Mouse (Mus musculus) stomach, embryonic 15.5 days (tissue): ENCODE data around the gene Por. TPM values are rescaled to one million over a fixed set of nuclear protein-coding genes. Genes with fewer than 3 reads are reported as not detected.

Experiments
- ATAC-seq: fragments of 200-750 bp; cut with Nextera tagmentation; 2 replicates; pipeline ENCODE4 v1.8.0; 2017; ENCODE audit warnings: low read depth, moderate number of reproducible peaks, moderate TSS enrichment; ENCODE audit not compliant: insufficient read depth, low FRiP score
- H3K27ac ChIP-seq: fragments of 300-500 bp; sonication (generic); 2 replicates; pipeline ENCODE4 v1.5.1; 2015; ENCODE audit warnings: mild to moderate bottlenecking, inconsistent platforms
- H3K27me3 ChIP-seq: fragments of 300-500 bp; sonication (generic); replicated peaks from 2 replicates; pipeline ENCODE4 v1.6.1; 2015; ENCODE audit warnings: inconsistent platforms
- H3K36me3 ChIP-seq: fragments of 300-500 bp; sonication (generic); 2 replicates; pipeline ENCODE4 v1.6.1; 2015; ENCODE audit warnings: inconsistent platforms
- H3K4me1 ChIP-seq: fragments of 300-500 bp; sonication (generic); 2 replicates; pipeline ENCODE4 v1.6.1; 2015; ENCODE audit warnings: inconsistent platforms
- H3K4me2 ChIP-seq: fragments of 300-500 bp; sonication (generic); 2 replicates; pipeline ENCODE4 v1.6.1; 2015; ENCODE audit warnings: mild to moderate bottlenecking, inconsistent platforms
- H3K4me3 ChIP-seq: fragments of 300-500 bp; sonication (generic); replicated peaks from 2 replicates; pipeline ENCODE4 v1.5.1; 2015; ENCODE audit warnings: inconsistent platforms
- H3K9ac ChIP-seq: fragments of 300-500 bp; sonication (generic); 2 replicates; pipeline ENCODE4 v1.6.1; 2015; ENCODE audit warnings: inconsistent platforms
- H3K9me3 ChIP-seq: fragments of 300-500 bp; sonication (generic); 2 replicates; pipeline ENCODE4 v1.6.1; 2016; ENCODE audit warnings: inconsistent platforms
- WGBS: fragments of 180-500 bp; shearing (Covaris S2); methylation state at CpG from one replicate; pipeline ENCODE4 v1.1.7; 2015; 5-methylcytosine and 5-hydroxymethylcytosine counted together
- polyA plus RNA-seq: library from polyadenylated mRNA; unstranded; fragments of >200 nt; fragmentation: Nextera tagmentation; extraction: Ambion mirVana; gene quantifications from 2 replicates; pipeline ENCODE4 v1.2.1, GENCODE M21; 2015

The Por gene
- polyA plus RNA-seq, 1 experiment from 2014 or later = 101 TPM

- no peak for ATAC-seq
- Histone ChIP-seq H3K9me3 (no peaks in the 10 kb centered on the region), H3K36me3 (no peaks in the 10 kb centered on the region; the same call in 1 of the 2 replicates), H3K4me1 (no peaks in the 10 kb centered on the region), H3K9ac (no peak overlapping the region), H3K4me3 (no peak overlapping the region), H3K27me3 (no peaks in the 10 kb centered on the region), H3K4me2 (no peak overlapping the region), H3K27ac (no peak overlapping the region)
- 87% methylated on average over 7 of the region's 7 CpGs for WGBS
These were observed 33.6 kb downstream of the Por start for GRCm38 (mm10) chr5:135703431-135703830.

- Histone ChIP-seq H3K4me3 (no peak overlapping the region), H3K27ac (no peak overlapping the region), H3K4me2 (no peak overlapping the region), H3K36me3 (no peaks in the 10 kb centered on the region; the same call in 1 of the 2 replicates), H3K9me3 (no peaks in the 10 kb centered on the region), H3K4me1 (no peaks in the 10 kb centered on the region), H3K27me3 (no peaks in the 10 kb centered on the region), H3K9ac (no peak overlapping the region)
- 87% methylated on average over 4 of the region's 4 CpGs for WGBS
- ATAC-seq = no peak
These were observed 35.5 kb downstream of the Por start for GRCm38 (mm10) chr5:135705383-135705782.

- no peak overlapping the region for H3K4me2 ChIP-seq
- no peak overlapping the region for H3K4me3 ChIP-seq
- no peaks in the 10 kb centered on the region for H3K27me3 ChIP-seq
- no peak for ATAC-seq
- no peak overlapping the region for H3K9ac ChIP-seq
- no peaks in the 10 kb centered on the region; the same call in 1 of the 2 replicates for H3K36me3 ChIP-seq
- H3K27ac ChIP-seq = no peak overlapping the region
- no peaks in the 10 kb centered on the region for H3K9me3 ChIP-seq
- WGBS = 93% methylated on average over 13 of the region's 13 CpGs
- H3K4me1 ChIP-seq = no peaks in the 10 kb centered on the region
These were observed 37.2 kb downstream of the Por start for GRCm38 (mm10) chr5:135707039-135707438.

GRCm38 (mm10) chr5:135707855-135708254 lies 38.0 kb downstream of the Por start:
- H3K9ac ChIP-seq = no peak overlapping the region
- H3K27ac ChIP-seq = no peak overlapping the region
- H3K4me1 ChIP-seq = peaks cover 4% of the 10 kb centered on the region; the same call in 1 of the 2 replicates
- no peak overlapping the region for H3K4me3 ChIP-seq
- H3K9me3 ChIP-seq = no peaks in the 10 kb centered on the region
- H3K36me3 ChIP-seq = no peaks in the 10 kb centered on the region; the same call in 1 of the 2 replicates
- ATAC-seq = no peak
- H3K27me3 ChIP-seq = no peaks in the 10 kb centered on the region
- 71% methylated on average over 1 of the region's 1 CpGs for WGBS
- H3K4me2 ChIP-seq = no peak overlapping the region

GRCm38 (mm10) chr5:135709716-135710115 lies 39.9 kb downstream of the Por start:
- no peak overlapping the region for H3K4me3 ChIP-seq
- no peaks in the 10 kb centered on the region for H3K9me3 ChIP-seq
- ATAC-seq = no peak
- H3K4me1 ChIP-seq = peaks cover 12% of the 10 kb centered on the region
- WGBS = 95% methylated on average over 5 of the region's 5 CpGs
- no peak overlapping the region for H3K9ac ChIP-seq
- H3K4me2 ChIP-seq = no peak overlapping the region
- no peak overlapping the region for H3K27ac ChIP-seq
- H3K27me3 ChIP-seq = no peaks in the 10 kb centered on the region
- H3K36me3 ChIP-seq = no peaks in the 10 kb centered on the region; the same call in 1 of the 2 replicates

GRCm38 (mm10) chr5:135710599-135711214 lies 40.9 kb downstream of the Por start:
- no peak for ATAC-seq
- H3K4me3 ChIP-seq = no peak overlapping the region
- H3K36me3 ChIP-seq = peaks cover 2% of the 10 kb centered on the region; the same call in 1 of the 2 replicates
- no peaks in the 10 kb centered on the region for H3K9me3 ChIP-seq
- no peak overlapping the region for H3K4me2 ChIP-seq
- no peaks in the 10 kb centered on the region for H3K27me3 ChIP-seq
- peaks cover 12% of the 10 kb centered on the region for H3K4me1 ChIP-seq
- 80% methylated on average over 7 of the region's 7 CpGs for WGBS
- no peak overlapping the region for H3K27ac ChIP-seq
- no peak overlapping the region for H3K9ac ChIP-seq

- no peak overlapping the region for H3K27ac ChIP-seq
- H3K4me2 ChIP-seq = no peak overlapping the region
- H3K4me1 ChIP-seq = peaks cover 12% of the 10 kb centered on the region
- H3K4me3 ChIP-seq = no peak overlapping the region
- H3K36me3 ChIP-seq = peaks cover 5% of the 10 kb centered on the region; the same call in 1 of the 2 replicates
- WGBS = 81% methylated on average over 13 of the region's 13 CpGs
- no peak overlapping the region for H3K9ac ChIP-seq
- no peak for ATAC-seq
- H3K27me3 ChIP-seq = no peaks in the 10 kb centered on the region
- no peaks in the 10 kb centered on the region for H3K9me3 ChIP-seq
These were observed 41.9 kb downstream of the Por start for GRCm38 (mm10) chr5:135711582-135712355.

- H3K27ac ChIP-seq = peak overlapping the region; percentile 13; the same call in 1 of the 2 replicates
These were observed 43.0 kb downstream of the Por start for GRCm38 (mm10) chr5:135712803-135713202.

GRCm38 (mm10) chr5:135713441-135714218 lies 43.8 kb downstream of the Por start:
- 45% methylated on average over 16 of the region's 16 CpGs for WGBS
- no peak overlapping the region for H3K9ac ChIP-seq

More at GRCm38 (mm10) chr5:135712803-135713202, 43.0 kb downstream of the Por start:
- Histone ChIP-seq H3K27me3 (no peaks in the 10 kb centered on the region), H3K4me1 (peaks cover 12% of the 10 kb centered on the region), H3K4me3 (no peak overlapping the region), H3K9me3 (no peaks in the 10 kb centered on the region), H3K9ac (no peak overlapping the region), H3K36me3 (peaks cover 12% of the 10 kb centered on the region; the same call in 1 of the 2 replicates), H3K4me2 (no peak overlapping the region)
- WGBS = 59% methylated on average over 4 of the region's 4 CpGs
- ATAC-seq = no peak

GRCm38 (mm10) chr5:135715624-135716023 lies 45.8 kb downstream of the Por start:
- Histone ChIP-seq H3K9ac (no peak overlapping the region), H3K36me3 (peaks cover 12% of the 10 kb centered on the region; the same call in 1 of the 2 replicates), H3K27me3 (no peaks in the 10 kb centered on the region), H3K4me2 (no peak overlapping the region), H3K4me3 (no peak overlapping the region), H3K27ac (no peak overlapping the region), H3K4me1 (peaks cover 12% of the 10 kb centered on the region), H3K9me3 (no peaks in the 10 kb centered on the region)
- WGBS = 55% methylated on average over 10 of the region's 10 CpGs
- ATAC-seq = no peak

More at GRCm38 (mm10) chr5:135713441-135714218, 43.8 kb downstream of the Por start:
- Histone ChIP-seq H3K4me3 (no peak overlapping the region), H3K36me3 (peaks cover 12% of the 10 kb centered on the region; the same call in 1 of the 2 replicates), H3K27ac (peak overlapping the region; percentile 53; the same call in 1 of the 2 replicates), H3K4me2 (no peak overlapping the region; the same call in 1 of the 2 replicates), H3K9me3 (no peaks in the 10 kb centered on the region), H3K4me1 (peaks cover 12% of the 10 kb centered on the region), H3K27me3 (no peaks in the 10 kb centered on the region)
- peak; percentile 57; the same call in 1 of the 2 replicates for ATAC-seq

GRCm38 (mm10) chr5:135719586-135720120 lies 49.8 kb downstream of the Por start:
- Histone ChIP-seq H3K36me3 (peaks cover 14% of the 10 kb centered on the region; the same call in 1 of the 2 replicates), H3K9ac (no peak overlapping the region), H3K27me3 (no peaks in the 10 kb centered on the region), H3K4me1 (peaks cover 8% of the 10 kb centered on the region), H3K9me3 (no peaks in the 10 kb centered on the region), H3K4me2 (no peak overlapping the region), H3K4me3 (no peak overlapping the region), H3K27ac (no peak overlapping the region)
- no peak for ATAC-seq
- WGBS = 82% methylated on average over 10 of the region's 10 CpGs
